Mouse (Mus musculus): Measurements from ENCODE around the gene Atp8b2. TPM values are rescaled to one million over a fixed set of nuclear protein-coding genes. Genes with fewer than 3 reads are reported as not detected.

Gene Atp8b2
- 18.6 and 18.9 TPM in 2 replicates for polyA plus RNA-seq (2015; fragmentation: Nextera tagmentation; extraction: Ambion mirVana)

GRCm38 (mm10) chr3:89963221-89963763 lies at the start of gene Atp8b2:
Atp8b2 (minus strand) TSS chr3:89963508.
- Histone ChIP-seq H3K9me3 (no peaks in the 10 kb centered on the region), H3K27ac (peak within 1 kb of the TSS; percentile 97), H3K9ac (peak within 1 kb of the TSS; percentile 92), H3K4me3 (peak within 1 kb of the TSS; percentile 89), H3K4me1 (peaks cover 43% of the 10 kb centered on the region), H3K36me3 (peaks cover 14% of the 10 kb centered on the region), H3K4me2 (peak within 1 kb of the TSS; percentile 98), H3K27me3 (no peaks in the 10 kb centered on the region)
- peak; percentile 82 for ATAC-seq (ENCODE audit: insufficient number of reproducible peaks, low FRiP score, low TSS enrichment, low read depth)
- under 1% methylated on average over 28 of the region's 35 CpGs for WGBS

GRCm38 (mm10) chr3:90010291-90010690 lies 47.0 kb upstream of the Atp8b2 start:
- Histone ChIP-seq H3K36me3 (peaks cover 92% of the 10 kb centered on the region), H3K27ac (no peak overlapping the region), H3K4me2 (no peak overlapping the region), H3K4me1 (no peaks in the 10 kb centered on the region), H3K9ac (no peak overlapping the region), H3K4me3 (no peak overlapping the region), H3K27me3 (no peaks in the 10 kb centered on the region), H3K9me3 (no peaks in the 10 kb centered on the region)
- 76% methylated on average over 2 of the region's 2 CpGs for WGBS
- no peak for ATAC-seq (ENCODE audit: insufficient number of reproducible peaks, low FRiP score, low TSS enrichment, low read depth)

GRCm38 (mm10) chr3:90004091-90004796 lies 40.9 kb upstream of the Atp8b2 start:
- ATAC-seq (ENCODE audit: insufficient number of reproducible peaks, low FRiP score, low TSS enrichment, low read depth): no peak
- no peak overlapping the region for H3K4me3 ChIP-seq
- H3K9me3 ChIP-seq: no peaks in the 10 kb centered on the region
- H3K27me3 ChIP-seq: no peaks in the 10 kb centered on the region
- WGBS: 45% methylated on average over 3 of the region's 3 CpGs
- H3K9ac ChIP-seq: no peak overlapping the region
- no peak overlapping the region for H3K4me2 ChIP-seq
- peaks cover 8% of the 10 kb centered on the region for H3K4me1 ChIP-seq
- H3K27ac ChIP-seq: no peak overlapping the region
- H3K36me3 ChIP-seq: peaks cover 74% of the 10 kb centered on the region

- Histone ChIP-seq H3K9me3 (no peaks in the 10 kb centered on the region), H3K27ac (peak overlapping the region; percentile 98), H3K4me3 (no peak overlapping the region), H3K36me3 (peaks cover 43% of the 10 kb centered on the region), H3K9ac (no peak overlapping the region), H3K4me1 (peaks cover 21% of the 10 kb centered on the region), H3K4me2 (peak overlapping the region; percentile 81), H3K27me3 (no peaks in the 10 kb centered on the region)
- ATAC-seq (ENCODE audit: insufficient number of reproducible peaks, low FRiP score, low TSS enrichment, low read depth): no peak
- WGBS: 71% methylated on average over 4 of the region's 4 CpGs
Observed at GRCm38 (mm10) chr3:89999830-90000229, 36.5 kb upstream of the Atp8b2 start.

- peak overlapping the region; percentile 68 for H3K9ac ChIP-seq
- no peaks in the 10 kb centered on the region for H3K27me3 ChIP-seq
- peak; percentile 59 for ATAC-seq (ENCODE audit: insufficient number of reproducible peaks, low FRiP score, low TSS enrichment, low read depth)
- H3K36me3 ChIP-seq: peaks cover 42% of the 10 kb centered on the region
- 7% methylated on average over 8 of the region's 8 CpGs for WGBS
- peak overlapping the region; percentile 98 for H3K27ac ChIP-seq
- peak overlapping the region; percentile 64 for H3K4me3 ChIP-seq
- peaks cover 21% of the 10 kb centered on the region for H3K4me1 ChIP-seq
- H3K4me2 ChIP-seq: peak overlapping the region; percentile 81
- H3K9me3 ChIP-seq: no peaks in the 10 kb centered on the region
Observed at GRCm38 (mm10) chr3:89999090-89999489, 35.8 kb upstream of the Atp8b2 start.

- Histone ChIP-seq H3K27ac (peak within 1 kb of the TSS; percentile 98), H3K9me3 (no peaks in the 10 kb centered on the region), H3K4me1 (peaks cover 21% of the 10 kb centered on the region), H3K9ac (peak within 1 kb of the TSS; percentile 68), H3K4me2 (peak within 1 kb of the TSS; percentile 81), H3K4me3 (peak within 1 kb of the TSS; percentile 64), H3K36me3 (peaks cover 44% of the 10 kb centered on the region), H3K27me3 (no peaks in the 10 kb centered on the region)
- ATAC-seq (ENCODE audit: insufficient number of reproducible peaks, low FRiP score, low TSS enrichment, low read depth): peak; percentile 89
- under 1% methylated on average over 26 of the region's 26 CpGs for WGBS
Observed at GRCm38 (mm10) chr3:89998612-89999054, 35.3 kb upstream of the Atp8b2 start, which contains the start of gene Hax1. Hax1 (minus strand) TSS chr3:89998780.

- Histone ChIP-seq H3K4me2 (peak overlapping the region; percentile 81), H3K27me3 (no peaks in the 10 kb centered on the region), H3K36me3 (peaks cover 41% of the 10 kb centered on the region), H3K4me1 (peaks cover 21% of the 10 kb centered on the region), H3K4me3 (peak overlapping the region; percentile 64), H3K9me3 (no peaks in the 10 kb centered on the region), H3K27ac (peak overlapping the region; percentile 98), H3K9ac (peak overlapping the region; percentile 68)
- 2% methylated on average over 23 of the region's 23 CpGs for WGBS
- peak; percentile 35; the same call in 1 of the 2 replicates for ATAC-seq (ENCODE audit: insufficient number of reproducible peaks, low FRiP score, low TSS enrichment, low read depth)
Observed at GRCm38 (mm10) chr3:89997791-89998495, 34.6 kb upstream of the Atp8b2 start.

- WGBS: 85% methylated on average over 5 of the region's 5 CpGs
- Histone ChIP-seq H3K4me3 (no peak overlapping the region), H3K4me1 (peaks cover 20% of the 10 kb centered on the region), H3K9me3 (no peaks in the 10 kb centered on the region), H3K4me2 (no peak overlapping the region), H3K36me3 (peaks cover 22% of the 10 kb centered on the region), H3K9ac (no peak overlapping the region), H3K27ac (no peak overlapping the region), H3K27me3 (no peaks in the 10 kb centered on the region)
- no peak for ATAC-seq (ENCODE audit: insufficient number of reproducible peaks, low FRiP score, low TSS enrichment, low read depth)
Observed at GRCm38 (mm10) chr3:89994807-89995515, 31.7 kb upstream of the Atp8b2 start.

GRCm38 (mm10) chr3:89987822-89988221 lies 24.5 kb upstream of the Atp8b2 start:
- H3K4me3 ChIP-seq: no peak overlapping the region
- H3K36me3 ChIP-seq: 0 out of 2 replicates have a peak, but pooled peaks cover 3% of the 10 kb centered on the region
- no peaks in the 10 kb centered on the region for H3K4me1 ChIP-seq
- H3K9ac ChIP-seq: no peak overlapping the region
- no peaks in the 10 kb centered on the region for H3K27me3 ChIP-seq
- ATAC-seq (ENCODE audit: insufficient number of reproducible peaks, low FRiP score, low TSS enrichment, low read depth): no peak
- H3K9me3 ChIP-seq: no peaks in the 10 kb centered on the region
- H3K27ac ChIP-seq: no peak overlapping the region
- WGBS: 85% methylated on average over 4 of the region's 4 CpGs
- no peak overlapping the region for H3K4me2 ChIP-seq

- no peak overlapping the region for H3K4me2 ChIP-seq
- WGBS: 57% methylated on average over 3 of the region's 3 CpGs
- no peak overlapping the region for H3K4me3 ChIP-seq
- no peaks in the 10 kb centered on the region for H3K9me3 ChIP-seq
- 0 out of 2 replicates have a peak, but pooled peaks cover 3% of the 10 kb centered on the region for H3K36me3 ChIP-seq
- H3K27ac ChIP-seq: no peak overlapping the region
- ATAC-seq (ENCODE audit: insufficient number of reproducible peaks, low FRiP score, low TSS enrichment, low read depth): no peak
- no peak overlapping the region for H3K9ac ChIP-seq
- H3K27me3 ChIP-seq: no peaks in the 10 kb centered on the region
- H3K4me1 ChIP-seq: no peaks in the 10 kb centered on the region
Observed at GRCm38 (mm10) chr3:89987211-89987610, 23.9 kb upstream of the Atp8b2 start.

- Histone ChIP-seq H3K9me3 (no peaks in the 10 kb centered on the region), H3K4me1 (no peaks in the 10 kb centered on the region), H3K36me3 (no peaks in the 10 kb centered on the region), H3K27me3 (no peaks in the 10 kb centered on the region), H3K27ac (no peak overlapping the region), H3K4me3 (no peak overlapping the region), H3K4me2 (no peak overlapping the region), H3K9ac (no peak overlapping the region)
- WGBS: 75% methylated on average over 5 of the region's 5 CpGs
- ATAC-seq (ENCODE audit: insufficient number of reproducible peaks, low FRiP score, low TSS enrichment, low read depth): no peak
Observed at GRCm38 (mm10) chr3:89982426-89982825, 19.1 kb upstream of the Atp8b2 start.

Measured in limb, embryonic 15.5 days (tissue).